Mouse (Mus musculus) liver, embryonic 11.5 days (tissue): ENCODE data around the gene Gpr162. TPM values are rescaled to one million over a fixed set of nuclear protein-coding genes. Genes with fewer than 3 reads are reported as not detected.

ENCODE experiments used
- ATAC-seq: fragments of 200-750 bp; cut with Nextera tagmentation; replicated peaks from 2 replicates; pipeline ENCODE4 v1.8.0; 2017; ENCODE audit warnings: moderate number of reproducible peaks, mild to moderate bottlenecking, moderate TSS enrichment, moderate library complexity; ENCODE audit not compliant: low FRiP score
- DNase-seq: peaks from one replicate; pipeline ENCODE4 v3.0.0-alpha.2; 2017; ENCODE audit warnings: low spot score
- H3K27ac ChIP-seq: fragments of 300-500 bp; sonication (generic); 2 replicates; pipeline ENCODE4 v1.5.1; 2014; ENCODE audit warnings: mild to moderate bottlenecking, low read depth, low read length, control low read depth
- H3K27me3 ChIP-seq: fragments of 300-500 bp; sonication (generic); replicated peaks from 2 replicates; pipeline ENCODE4 v1.6.1; 2014; ENCODE audit warnings: low read length, mixed read lengths; ENCODE audit not compliant: control insufficient read depth, insufficient read depth
- H3K36me3 ChIP-seq: fragments of 300-500 bp; sonication (generic); 2 replicates; pipeline ENCODE4 v1.6.1; 2014; ENCODE audit warnings: mild to moderate bottlenecking, low read length, moderate library complexity, mixed read lengths; ENCODE audit not compliant: control insufficient read depth, insufficient read depth
- H3K4me1 ChIP-seq: fragments of 300-500 bp; sonication (generic); replicated peaks from 2 replicates; pipeline ENCODE4 v1.6.1; 2014; ENCODE audit warnings: low read length, mixed read lengths; ENCODE audit not compliant: control insufficient read depth, insufficient read depth
- H3K4me2 ChIP-seq: fragments of 300-500 bp; sonication (generic); 2 replicates; pipeline ENCODE4 v1.6.1; 2014; ENCODE audit warnings: mild to moderate bottlenecking, control low read depth, moderate library complexity
- H3K4me3 ChIP-seq: fragments of 300-500 bp; sonication (generic); 2 replicates; pipeline ENCODE4 v1.5.1; 2014; ENCODE audit warnings: low read depth, low read length, control low read depth
- H3K9ac ChIP-seq: fragments of 300-500 bp; sonication (generic); 2 replicates; pipeline ENCODE4 v1.6.1; 2014; ENCODE audit warnings: low read depth, low read length, control low read depth
- H3K9me3 ChIP-seq: fragments of 300-500 bp; sonication (generic); 2 replicates; pipeline ENCODE4 v1.6.1; 2016; ENCODE audit warnings: low read length, inconsistent platforms, mixed read lengths; ENCODE audit not compliant: control insufficient read depth
- WGBS: fragments of 180-500 bp; shearing (Covaris S2); extraction: QIAGEN DNeasy Blood & Tissue Kit; methylation state at CpG from one replicate; pipeline ENCODE4 v1.1.7; 2014; 5-methylcytosine and 5-hydroxymethylcytosine counted together
- polyA plus RNA-seq: library from polyadenylated mRNA; unstranded; fragments of >200 nt; fragmentation: Nextera tagmentation; extraction: Ambion mirVana; gene quantifications from 2 replicates; pipeline ENCODE4 v1.2.1, GENCODE M21; 2014

The Gpr162 gene
- polyA plus RNA-seq, 1 experiment from 2014 or later = 0.32 TPM

- Histone ChIP-seq H3K36me3 (no peaks in the 10 kb centered on the region), H3K4me3 (no peak overlapping the region), H3K4me2 (no peak overlapping the region), H3K27ac (no peak overlapping the region), H3K4me1 (peaks cover 4% of the 10 kb centered on the region; the same call in 1 of the 2 replicates), H3K9me3 (no peaks in the 10 kb centered on the region), H3K9ac (no peak overlapping the region), H3K27me3 (peaks cover 53% of the 10 kb centered on the region)
- WGBS = 76% methylated on average over 18 of the region's 18 CpGs
- DNase-seq = no peak
- ATAC-seq = no peak
These were observed 2.1 kb upstream of the Gpr162 start for GRCm38 (mm10) chr6:124865766-124866362.

- peaks cover 4% of the 10 kb centered on the region; the same call in 1 of the 2 replicates for H3K4me1 ChIP-seq
These were observed 592 bp downstream of the Gpr162 start for GRCm38 (mm10) chr6:124863125-124863657.

GRCm38 (mm10) chr6:124862406-124863124, 1.2 kb downstream of the Gpr162 start:
- H3K27me3 ChIP-seq = peaks cover 86% of the 10 kb centered on the region

More at GRCm38 (mm10) chr6:124863125-124863657, 592 bp downstream of the Gpr162 start:
- Histone ChIP-seq H3K27me3 (peaks cover 80% of the 10 kb centered on the region), H3K4me3 (peak overlapping the region; percentile 54), H3K36me3 (no peaks in the 10 kb centered on the region), H3K27ac (no peak overlapping the region), H3K9ac (peak overlapping the region; percentile 58), H3K9me3 (no peaks in the 10 kb centered on the region), H3K4me2 (peak overlapping the region; percentile 88)
- WGBS = 2% methylated on average over 11 of the region's 16 CpGs
- DNase-seq (no peak), ATAC-seq (peak; percentile 11; the same call in 1 of the 2 replicates)

GRCm38 (mm10) chr6:124861802-124862201, 2.0 kb downstream of the Gpr162 start:
- Histone ChIP-seq H3K4me1 (peaks cover 4% of the 10 kb centered on the region; the same call in 1 of the 2 replicates), H3K27ac (no peak overlapping the region), H3K9me3 (no peaks in the 10 kb centered on the region), H3K36me3 (no peaks in the 10 kb centered on the region), H3K4me2 (no peak overlapping the region), H3K4me3 (no peak overlapping the region), H3K9ac (no peak overlapping the region), H3K27me3 (peaks cover 91% of the 10 kb centered on the region)
- no peak for ATAC-seq
- DNase-seq = no peak
- 27% methylated on average over 3 of the region's 3 CpGs for WGBS

More at GRCm38 (mm10) chr6:124862406-124863124, 1.2 kb downstream of the Gpr162 start:
- Histone ChIP-seq H3K4me2 (peak overlapping the region; percentile 88), H3K27ac (no peak overlapping the region), H3K9ac (no peak overlapping the region), H3K4me3 (0 out of 2 replicates have a peak overlapping the region, but pooled peaks have one; percentile 54), H3K9me3 (no peaks in the 10 kb centered on the region), H3K4me1 (peaks cover 4% of the 10 kb centered on the region; the same call in 1 of the 2 replicates), H3K36me3 (no peaks in the 10 kb centered on the region)
- ATAC-seq (no peak), DNase-seq (no peak)
- WGBS = 11% methylated on average over 8 of the region's 8 CpGs

- 76% methylated on average over 19 of the region's 19 CpGs for WGBS
- no peak for ATAC-seq
- Histone ChIP-seq H3K4me3 (no peak overlapping the region), H3K27me3 (peaks cover 95% of the 10 kb centered on the region), H3K9me3 (no peaks in the 10 kb centered on the region), H3K36me3 (no peaks in the 10 kb centered on the region), H3K4me2 (no peak overlapping the region), H3K9ac (no peak overlapping the region), H3K27ac (no peak overlapping the region), H3K4me1 (peaks cover 4% of the 10 kb centered on the region; the same call in 1 of the 2 replicates)
- no peak for DNase-seq
These were observed 2.5 kb downstream of the Gpr162 start for GRCm38 (mm10) chr6:124861266-124861665.

GRCm38 (mm10) chr6:124860511-124860910, 3.3 kb downstream of the Gpr162 start:
- 77% methylated on average over 9 of the region's 9 CpGs for WGBS
- Histone ChIP-seq H3K27me3 (peaks cover 98% of the 10 kb centered on the region), H3K9ac (no peak overlapping the region), H3K27ac (no peak overlapping the region), H3K4me3 (no peak overlapping the region), H3K9me3 (no peaks in the 10 kb centered on the region), H3K4me2 (no peak overlapping the region), H3K4me1 (peaks cover 4% of the 10 kb centered on the region; the same call in 1 of the 2 replicates), H3K36me3 (no peaks in the 10 kb centered on the region)
- DNase-seq = no peak
- ATAC-seq = no peak

GRCm38 (mm10) chr6:124859725-124860124, 4.1 kb downstream of the Gpr162 start:
- H3K9ac ChIP-seq = no peak overlapping the region
- 10% methylated on average over 12 of the region's 12 CpGs for WGBS
- peaks cover 4% of the 10 kb centered on the region for H3K4me1 ChIP-seq
- H3K9me3 ChIP-seq = no peaks in the 10 kb centered on the region
- ATAC-seq (peak; percentile 27; the same call in 1 of the 2 replicates), DNase-seq (peak; percentile 82)
- H3K27ac ChIP-seq = no peak overlapping the region
- no peak overlapping the region for H3K4me3 ChIP-seq
- H3K27me3 ChIP-seq = peaks cover 94% of the 10 kb centered on the region
- H3K4me2 ChIP-seq = 0 out of 2 replicates have a peak overlapping the region, but pooled peaks have one; percentile 10
- H3K36me3 ChIP-seq = no peaks in the 10 kb centered on the region

GRCm38 (mm10) chr6:124858561-124859318, 5.0 kb downstream of the Gpr162 start:
- ATAC-seq (no peak), DNase-seq (no peak)
- Histone ChIP-seq H3K4me3 (no peak overlapping the region), H3K4me1 (peaks cover 4% of the 10 kb centered on the region), H3K27me3 (peaks cover 86% of the 10 kb centered on the region), H3K27ac (no peak overlapping the region), H3K36me3 (no peaks in the 10 kb centered on the region), H3K9ac (no peak overlapping the region), H3K4me2 (no peak overlapping the region), H3K9me3 (no peaks in the 10 kb centered on the region)
- WGBS = 65% methylated on average over 28 of the region's 28 CpGs
